Mouse (Mus musculus) layer of hippocampus, adult 9-11 months (tissue): ENCODE results near the gene Pde10a.
A peak's percentile ranks its signal among the peaks of the same experiment; 100 is the strongest.

Source experiments
- DNase-seq: peaks from one replicate; pipeline ENCODE4 v3.0.0; 2022

Pde10a gene

GRCm38 (mm10) chr17:8856430-8857371 is 331.5 kb downstream of the Pde10a start:
- DNase-seq = no peak

DNA sequence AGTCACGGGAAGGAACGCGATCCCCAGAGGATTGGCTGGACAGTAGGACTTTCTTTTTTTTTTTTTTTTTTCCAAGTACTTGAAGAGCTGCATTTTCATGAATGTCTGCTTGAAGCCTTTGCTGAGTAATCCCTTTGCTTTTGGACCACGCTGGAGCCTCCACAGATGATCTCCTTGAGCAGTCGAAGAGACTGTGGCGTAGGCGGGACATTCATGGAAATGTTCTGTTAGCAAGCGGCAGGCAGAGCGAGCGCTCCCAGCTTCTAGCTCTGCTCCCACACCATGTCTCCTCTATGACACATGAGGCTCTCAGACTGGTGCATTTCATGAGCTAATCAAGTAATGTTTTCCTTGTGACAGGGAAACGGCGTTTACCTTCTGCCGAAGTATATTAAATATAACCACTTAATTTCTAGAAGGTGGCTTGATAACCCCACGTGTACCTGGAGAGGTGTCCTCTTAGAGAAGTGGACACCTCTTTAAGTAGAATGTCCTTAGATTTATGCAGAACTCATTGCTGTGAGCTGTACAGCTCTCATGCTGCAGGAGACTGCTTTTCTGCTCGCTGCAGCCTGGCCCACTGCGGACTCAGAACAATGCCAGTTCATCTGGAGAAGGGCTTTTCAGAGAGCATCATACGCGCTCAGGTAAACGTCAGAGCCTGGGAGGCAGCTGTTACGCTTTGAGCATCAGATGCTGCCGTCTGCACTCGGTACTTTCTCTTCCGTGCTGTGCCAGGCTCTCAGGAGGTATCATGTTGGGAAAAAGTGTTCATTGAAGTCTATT is 333.7 kb downstream of the Pde10a start:
- DNase-seq = peak; percentile 93

- DNase-seq = no peak
Observed at GRCm38 (mm10) chr17:8859489-8859888, 334.3 kb downstream of the Pde10a start.

GRCm38 (mm10) chr17:8864638-8865497 is 339.7 kb downstream of the Pde10a start:
- DNase-seq = no peak

DNA sequence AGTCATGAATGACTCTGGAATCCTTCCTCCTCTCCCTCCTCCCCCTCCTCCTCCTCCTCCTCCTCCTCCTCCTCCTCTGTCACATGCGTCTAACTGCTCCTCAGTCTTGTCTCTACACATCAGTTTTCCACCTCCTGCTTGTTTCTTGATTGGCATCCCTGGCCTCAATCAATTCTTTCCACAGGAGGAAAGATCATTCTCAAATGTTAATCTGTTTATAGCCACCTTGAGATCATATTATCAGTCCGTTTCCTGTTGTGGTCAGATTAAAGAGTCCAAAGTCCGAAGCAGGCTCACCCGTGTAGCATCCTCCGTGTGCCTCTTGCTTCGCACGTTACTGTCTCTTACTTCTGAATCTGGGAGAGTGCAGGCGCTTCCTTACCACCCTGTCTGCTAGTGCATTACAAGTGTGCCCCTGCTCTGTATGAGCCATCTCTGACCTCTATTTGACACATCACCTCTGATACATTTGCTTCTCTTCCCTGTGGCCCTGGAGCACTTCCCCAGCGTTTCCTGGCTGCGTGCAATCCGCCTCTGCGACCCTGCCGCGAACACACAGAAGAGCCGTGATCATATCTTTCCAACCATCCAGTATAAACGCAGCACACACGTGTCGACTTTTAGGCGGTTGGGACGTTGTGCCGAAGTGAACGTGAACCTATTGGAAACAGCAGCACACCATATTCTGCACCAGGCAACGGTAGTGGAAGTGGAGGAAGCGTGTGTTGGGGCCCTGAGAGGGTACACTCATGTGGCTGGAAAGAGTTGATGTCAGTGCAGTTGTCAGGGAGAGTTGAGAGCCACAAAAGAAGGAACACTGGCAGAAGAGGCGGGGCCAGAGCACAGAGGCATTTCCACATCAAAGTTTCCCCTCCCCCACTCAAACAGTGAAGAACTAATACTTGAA is 342.4 kb downstream of the Pde10a start:
- DNase-seq = no peak

GRCm38 (mm10) chr17:8869287-8869686 is 344.1 kb downstream of the Pde10a start:
- DNase-seq = no peak

DNA sequence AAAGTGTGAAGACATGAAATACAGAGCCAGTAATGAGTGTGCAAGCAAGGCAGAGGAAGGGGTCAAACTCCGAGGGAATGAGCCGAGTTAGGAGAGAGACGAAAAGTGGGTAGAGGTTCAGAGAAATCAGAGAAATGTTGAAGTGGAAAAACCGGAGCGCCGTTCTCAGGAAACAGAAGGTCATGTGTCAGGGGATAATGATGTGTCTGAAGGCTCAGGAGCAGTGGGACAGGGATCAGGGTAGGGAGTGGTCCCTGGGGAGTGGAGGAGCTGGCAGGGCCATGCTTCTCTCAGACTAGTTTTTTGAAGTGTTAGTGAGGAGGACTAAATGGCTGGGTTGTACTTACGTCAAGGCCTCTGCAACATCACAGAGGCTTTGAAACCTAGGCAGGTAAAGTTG is 345.7 kb downstream of the Pde10a start:
- no peak for DNase-seq

GRCm38 (mm10) chr17:8871396-8871795 is 346.2 kb downstream of the Pde10a start:
- DNase-seq = no peak

DNA sequence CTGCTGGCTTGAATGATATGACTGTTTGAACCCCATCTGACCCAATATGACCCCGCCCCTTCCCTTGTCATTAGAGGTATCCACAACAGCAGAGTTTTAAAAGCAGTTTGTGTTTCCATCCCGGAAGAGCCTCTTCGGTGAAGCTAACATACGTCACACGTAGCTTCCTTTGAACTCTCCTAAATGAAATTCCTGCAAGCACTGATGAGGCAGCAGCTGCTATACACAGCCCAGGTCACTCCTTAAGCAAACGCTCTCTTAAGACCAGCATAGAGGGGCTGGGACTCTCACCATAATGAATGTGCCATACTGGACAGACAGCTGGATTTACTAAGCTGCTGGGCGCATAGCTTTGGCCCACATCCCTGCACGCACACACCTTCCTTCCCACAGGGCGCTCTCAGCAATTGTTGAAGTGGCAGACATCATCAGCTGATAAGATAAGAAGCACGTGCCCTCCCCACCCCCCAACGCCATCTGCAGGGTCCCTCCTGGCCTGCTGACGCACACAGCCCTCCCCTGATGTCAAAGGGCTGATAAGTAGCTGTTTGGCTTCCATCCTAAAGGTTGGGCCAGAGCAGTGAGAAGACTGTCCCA is 346.9 kb downstream of the Pde10a start:
- DNase-seq = no peak

- no peak for DNase-seq
Observed at GRCm38 (mm10) chr17:8872611-8873010, 347.4 kb downstream of the Pde10a start.

GRCm38 (mm10) chr17:8878056-8878455 is 352.9 kb downstream of the Pde10a start:
- no peak for DNase-seq

- DNase-seq = no peak
Observed at GRCm38 (mm10) chr17:8881711-8882110, 356.5 kb downstream of the Pde10a start.

GRCm38 (mm10) chr17:8884691-8885090 is 359.5 kb downstream of the Pde10a start:
- DNase-seq = no peak

GRCm38 (mm10) chr17:8885830-8886229 is 360.7 kb downstream of the Pde10a start:
- no peak for DNase-seq

- DNase-seq = no peak
Observed at GRCm38 (mm10) chr17:8888105-8888504, 362.9 kb downstream of the Pde10a start.

DNA sequence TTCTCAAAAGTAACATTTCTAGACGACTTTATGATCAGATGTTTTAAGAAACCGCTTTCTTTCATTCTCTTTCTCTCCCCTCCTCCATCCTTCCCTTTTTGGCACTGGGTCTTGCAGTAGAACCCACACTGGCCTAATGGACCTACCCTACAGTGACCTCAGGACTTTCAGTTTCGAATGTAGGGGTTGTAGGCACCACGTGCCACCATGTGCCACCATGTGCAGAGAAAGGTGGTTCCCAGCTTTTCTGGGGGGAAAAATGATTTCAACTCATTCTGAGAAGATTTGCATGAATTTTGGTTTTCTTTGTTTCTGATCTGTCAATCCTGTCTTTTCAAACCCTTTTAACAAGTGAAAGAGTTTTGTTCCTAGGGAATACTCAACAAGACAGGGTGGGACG is 363.5 kb downstream of the Pde10a start:
- DNase-seq = no peak

DNA sequence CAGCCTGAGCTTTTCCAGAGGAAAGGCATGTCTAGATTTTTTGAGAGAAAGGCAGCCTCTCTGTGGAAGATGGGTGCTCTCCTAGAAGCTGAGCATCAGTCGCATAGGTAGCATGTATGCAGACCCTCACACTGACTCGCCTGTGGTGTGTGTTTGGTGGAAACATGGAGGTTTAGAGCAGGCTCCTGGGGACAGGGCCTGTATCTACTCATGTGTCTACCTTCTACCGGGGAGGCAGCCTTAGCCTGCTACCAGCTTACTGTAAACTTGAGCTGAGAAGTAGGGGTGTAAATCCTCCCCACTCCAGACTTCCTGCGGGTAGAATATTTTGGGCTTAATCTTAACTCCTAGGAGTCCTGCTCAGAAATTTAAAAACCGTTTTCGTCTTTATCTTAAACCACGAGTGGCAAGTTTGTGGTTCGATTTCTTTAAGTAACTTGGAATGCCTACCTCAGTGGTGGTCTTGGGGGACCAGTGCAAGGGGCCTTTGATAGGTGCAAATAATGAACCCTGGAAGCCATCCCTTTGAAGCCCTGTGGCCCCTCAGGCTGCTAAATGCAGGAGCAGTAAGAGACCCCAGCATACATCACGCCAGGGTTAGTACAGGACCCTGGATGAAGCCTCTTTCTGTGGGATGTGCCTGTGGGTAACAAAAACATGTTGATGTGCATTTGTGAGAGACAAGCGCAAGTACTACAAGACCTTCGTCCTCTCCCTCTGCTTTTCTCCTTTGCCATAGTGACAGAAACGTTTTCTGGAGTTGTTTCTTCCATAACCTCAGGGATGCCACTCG is 367.2 kb downstream of the Pde10a start:
- no peak for DNase-seq

DNA sequence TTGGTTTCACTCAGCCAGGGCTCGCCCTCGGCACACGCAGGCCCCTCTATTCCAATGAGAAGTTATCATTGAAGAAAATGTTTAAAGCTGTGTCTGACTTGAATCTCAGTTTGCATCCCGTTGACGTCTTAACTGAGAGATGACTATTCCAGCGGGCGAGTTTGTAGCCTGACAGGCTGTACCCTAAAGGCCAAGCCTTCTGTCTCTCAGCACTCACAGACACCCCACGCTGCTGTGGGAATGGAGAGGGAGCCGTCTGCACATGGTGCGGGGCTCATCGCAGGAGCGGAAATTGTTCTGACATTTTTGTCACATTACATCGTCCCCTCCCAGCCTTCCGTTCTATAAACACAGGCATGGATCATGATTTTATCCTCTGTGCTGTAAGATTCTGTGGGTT is 370.8 kb downstream of the Pde10a start:
- DNase-seq = no peak

DNA sequence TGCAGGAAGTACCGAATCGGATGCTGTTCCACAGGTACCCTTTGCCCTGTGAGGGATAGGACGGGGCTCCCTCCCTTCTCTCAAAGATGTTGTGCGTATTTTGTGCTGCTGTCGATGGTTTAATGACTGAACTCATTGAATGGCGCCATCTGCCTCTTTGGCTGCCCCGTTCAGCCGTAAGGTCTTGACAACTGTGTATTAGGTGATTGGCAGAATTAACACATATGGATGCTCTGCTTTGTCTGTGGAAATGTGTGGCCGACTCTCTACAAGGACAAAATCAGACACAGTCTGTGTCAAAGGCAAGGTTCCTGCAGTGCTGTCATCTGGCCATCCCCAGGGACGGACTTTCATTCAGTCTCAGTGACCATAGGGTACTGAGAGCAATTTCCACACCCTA is 372.6 kb downstream of the Pde10a start:
- no peak for DNase-seq

GRCm38 (mm10) chr17:8898221-8898620 is 373.0 kb downstream of the Pde10a start:
- no peak for DNase-seq

- DNase-seq = no peak
Observed at GRCm38 (mm10) chr17:8899212-8899611, 374.0 kb downstream of the Pde10a start.
